8 mouse cellular contexts compared by ENCODE assay signal in genomic region chr19:5117494-5118383, GRCm38 (mm10). TPM values are rescaled to one million over a fixed set of nuclear protein-coding genes. Genes with fewer than 3 reads are reported as not detected.
DNase-seq lines count a peak whose midpoint lies in the region; ATAC-seq lines count a peak whose summit lies in the region.

No protein-coding gene starts in this region.

- peak overlapping the region; percentile 82 for H3K4me3 ChIP-seq in hindbrain, embryonic 12.5 days

- under 1% methylated on average over 80 of the region's 83 CpGs for WGBS in hindbrain, embryonic 12.5 days

- peaks cover 22% of the 10 kb centered on the region for H3K36me3 ChIP-seq in hindbrain, embryonic 12.5 days

- H3K27ac ChIP-seq in hindbrain, embryonic 12.5 days: peak overlapping the region; percentile 94

- peaks cover 20% of the 10 kb centered on the region for H3K4me1 ChIP-seq in hindbrain, embryonic 12.5 days

- peak; percentile 87 for ATAC-seq in hindbrain, embryonic 12.5 days (ENCODE audit: low FRiP score)

- H3K4me2 ChIP-seq in hindbrain, embryonic 12.5 days (replicated peaks): peak overlapping the region; percentile 73

- no peaks in the 10 kb centered on the region for H3K9me3 ChIP-seq in hindbrain, embryonic 12.5 days (replicated peaks)

- DNase-seq in Muller cell, postnatal 12 days (ENCODE audit: inconsistent ontology term): peak; percentile 93
- peak; percentile 92 for DNase-seq in cerebellum, adult 9-11 months
- DNase-seq in frontal cortex, postnatal 10 days (ENCODE audit: low spot score in 2 of 2): peak; percentile 79 to 88
- peak; percentile 92 for DNase-seq in layer of hippocampus, postnatal 25 days (ENCODE audit: extremely low spot score in 1 of 2, low spot score in 1 of 2)
- peak; percentile 89 for DNase-seq in lung, postnatal 25 days (ENCODE audit: low spot score)
- DNase-seq in retina, embryonic 14.5 days (ENCODE audit: low spot score): peak; percentile 96
- peak; percentile 78 to 80 for DNase-seq in thymus, postnatal 36 days

- H3K27me3 ChIP-seq in hindbrain, embryonic 12.5 days: 0 out of 2 replicates have a peak, but pooled peaks cover 5% of the 10 kb centered on the region

- H3K9ac ChIP-seq in hindbrain, embryonic 12.5 days: peak overlapping the region; percentile 90

RNA-seq across cellular contexts. Expression of gene Klc2, which starts 0.6 kb away (rescaled TPM):
- polyA plus RNA-seq in hindbrain, embryonic 12.5 days (2016; fragmentation: Nextera tagmentation; extraction: Ambion mirVana): 56.1 and 67.3 TPM in 2 replicates
- total RNA-seq in layer of hippocampus, postnatal 25 days (2021): 100 to 1,000 TPM; 214 to 222 TPM

RNA-seq across cellular contexts. Expression of gene Rab1b, which starts 10.9 kb away (rescaled TPM):
- 239 and 242 TPM in 2 replicates for polyA plus RNA-seq in hindbrain, embryonic 12.5 days (2016; fragmentation: Nextera tagmentation; extraction: Ambion mirVana)
- total RNA-seq in layer of hippocampus, postnatal 25 days (2021): 100 to 1,000 TPM; 173 TPM

RNA-seq across cellular contexts. Expression of gene Cnih2, which starts 19.4 kb away (rescaled TPM):
- 213 and 216 TPM in 2 replicates for polyA plus RNA-seq in hindbrain, embryonic 12.5 days (2016; fragmentation: Nextera tagmentation; extraction: Ambion mirVana)
- total RNA-seq in layer of hippocampus, postnatal 25 days (2021): 100 to 1,000 TPM; 754 to 774 TPM

RNA-seq across cellular contexts. Expression of gene Yif1a, which starts 29.4 kb away (rescaled TPM):
- polyA plus RNA-seq in hindbrain, embryonic 12.5 days (2016; fragmentation: Nextera tagmentation; extraction: Ambion mirVana): 60.3 and 61.6 TPM in 2 replicates
- 10 to 100 TPM; 24.5 to 24.7 TPM for total RNA-seq in layer of hippocampus, postnatal 25 days (2021)

RNA-seq across cellular contexts. Expression of gene Tmem151a, which starts 32.4 kb away (rescaled TPM):
- polyA plus RNA-seq in hindbrain, embryonic 12.5 days (2016; fragmentation: Nextera tagmentation; extraction: Ambion mirVana): 1.5 and 2.4 TPM in 2 replicates
- 100 to 1,000 TPM; 131 to 138 TPM for total RNA-seq in layer of hippocampus, postnatal 25 days (2021)

Comparison
In these comparisons a context has a peak if more than half of its experiments do, and no peak if none do; other contexts are left out.
1. Peak in every context shown above with its lines: DNase-seq, ATAC-seq, H3K4me3 ChIP-seq and H3K27ac ChIP-seq.